Comparison of ENCODE assay signal across 8 mouse cellular contexts in the genomic region with DNA sequence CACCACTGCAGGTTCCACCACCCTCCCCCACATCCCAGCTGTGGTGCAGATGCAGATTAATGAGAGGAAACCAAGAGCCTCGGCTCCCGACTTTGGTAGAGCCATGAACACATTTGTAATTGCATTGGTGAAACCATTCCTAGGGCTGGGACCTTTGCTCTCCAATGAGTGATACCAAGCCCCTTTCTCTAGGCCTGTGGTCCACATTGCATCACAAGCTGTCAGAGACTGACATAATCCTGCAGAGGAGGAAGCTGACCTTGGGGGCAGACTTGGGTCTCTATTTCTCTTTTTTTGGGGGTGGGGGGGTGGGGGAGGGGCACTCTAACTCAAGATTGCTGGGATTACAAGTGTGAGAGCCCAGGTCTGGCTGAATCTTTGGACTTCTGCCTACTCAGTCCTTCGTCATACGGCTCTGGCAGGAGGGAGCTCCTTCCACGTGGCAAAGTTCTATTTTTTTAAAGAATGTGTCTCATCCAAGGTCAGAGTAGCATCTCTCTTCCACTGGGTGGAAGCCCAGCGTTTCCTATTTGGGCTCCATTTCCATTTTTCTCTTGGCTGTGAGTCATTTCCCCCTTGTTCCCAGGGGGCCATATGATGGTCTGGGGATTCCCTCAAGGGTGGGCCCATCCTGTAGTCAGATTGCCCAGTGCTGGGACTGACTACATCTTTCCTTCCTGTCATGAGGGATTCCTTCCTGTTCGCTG. TPM values are rescaled to one million over a fixed set of nuclear protein-coding genes. Genes with fewer than 3 reads are reported as not detected.
DNase-seq lines count a peak whose midpoint lies in the region; ATAC-seq and TF ChIP-seq lines count a peak whose summit lies in the region.

No protein-coding gene starts in this region.

- H3K4me3 ChIP-seq in gastrocnemius, adult 2 months = no peak overlapping the region
- H3K4me3 ChIP-seq in heart, embryonic 12.5 days = no peak overlapping the region
- no peak overlapping the region for H3K4me3 ChIP-seq in liver, embryonic 12.5 days
- H3K4me3 ChIP-seq in intestine, postnatal 0 days (ENCODE audit: low read depth, low read length) = no peak overlapping the region

- intact Hi-C loops in gastrocnemius, adult 2 months (cut with DNase I) = no loop called here
- intact Hi-C loops in left cerebral cortex, postnatal 14 days (cut with DNase I) = no loop called here

- peaks cover 31% of the 10 kb centered on the region for H3K4me1 ChIP-seq in heart, embryonic 12.5 days (replicated peaks)
- peaks cover 70% of the 10 kb centered on the region for H3K4me1 ChIP-seq in liver, embryonic 12.5 days
- H3K4me1 ChIP-seq in intestine, postnatal 0 days (replicated peaks; ENCODE audit: control insufficient read depth, insufficient read depth, low read length) = no peaks in the 10 kb centered on the region

- peak; percentile 29 for DNase-seq in gastrocnemius, postnatal 25 days
- no peak for DNase-seq in gastrocnemius, adult 2 months
- DNase-seq in retina, embryonic 14.5 days (ENCODE audit: low spot score) = peak; percentile 43
- DNase-seq in left cerebral cortex, postnatal 14 days (ENCODE audit: low spot score in 2 of 2) = no peak
- DNase-seq in spleen, postnatal 4 days (ENCODE audit: low spot score in 2 of 2) = no peak

- no peak for TF ChIP-seq CTCF in gastrocnemius, adult 2 months (IDR thresholded peaks at IDR 0.05)
- no peak for TF ChIP-seq CTCF in intestine, postnatal 0 days (IDR thresholded peaks at IDR 0.05; ENCODE audit: low read depth)

- H3K4me2 ChIP-seq in heart, embryonic 12.5 days = no peak overlapping the region
- H3K4me2 ChIP-seq in liver, embryonic 12.5 days = no peak overlapping the region
- no peak overlapping the region for H3K4me2 ChIP-seq in intestine, postnatal 0 days (replicated peaks; ENCODE audit: low read depth)

- 46% methylated on average over 7 of the region's 7 CpGs for whole genome bisulfite sequencing in heart, embryonic 12.5 days
- WGBS in liver, embryonic 12.5 days (ENCODE audit: insufficient replicate concordance) = 37% methylated on average over 7 of the region's 7 CpGs
- WGBS in intestine, postnatal 0 days = 54% methylated on average over 7 of the region's 7 CpGs

- peaks cover 8% of the 10 kb centered on the region for H3K36me3 ChIP-seq in heart, embryonic 12.5 days
- peaks cover 45% of the 10 kb centered on the region for H3K36me3 ChIP-seq in liver, embryonic 12.5 days
- no peaks in the 10 kb centered on the region; the same call in 1 of the 2 replicates for H3K36me3 ChIP-seq in intestine, postnatal 0 days (ENCODE audit: control insufficient read depth, insufficient read depth)

- no peak overlapping the region for H3K9ac ChIP-seq in heart, embryonic 12.5 days
- peak overlapping the region; percentile 12; the same call in 1 of the 2 replicates for H3K9ac ChIP-seq in liver, embryonic 12.5 days
- no peak overlapping the region for H3K9ac ChIP-seq in intestine, postnatal 0 days (ENCODE audit: low read depth, low read length)

- H3K27ac ChIP-seq in gastrocnemius, adult 2 months = no peak overlapping the region
- peak overlapping the region; percentile 8; the same call in 1 of the 2 replicates for H3K27ac ChIP-seq in heart, embryonic 12.5 days (ENCODE audit: poor library complexity, severe bottlenecking)
- peak overlapping the region; percentile 8 for H3K27ac ChIP-seq in liver, embryonic 12.5 days
- no peak overlapping the region for H3K27ac ChIP-seq in intestine, postnatal 0 days (ENCODE audit: low read depth, low read length)

- no peaks in the 10 kb centered on the region for H3K9me3 ChIP-seq in heart, embryonic 12.5 days (replicated peaks)
- no peaks in the 10 kb centered on the region for H3K9me3 ChIP-seq in liver, embryonic 12.5 days (replicated peaks)
- H3K9me3 ChIP-seq in intestine, postnatal 0 days (ENCODE audit: control insufficient read depth) = no peaks in the 10 kb centered on the region

- no peaks in the 10 kb centered on the region for H3K27me3 ChIP-seq in heart, embryonic 12.5 days (replicated peaks)
- H3K27me3 ChIP-seq in liver, embryonic 12.5 days (replicated peaks) = no peaks in the 10 kb centered on the region
- H3K27me3 ChIP-seq in intestine, postnatal 0 days (replicated peaks; ENCODE audit: control insufficient read depth, insufficient read depth, low read length) = no peaks in the 10 kb centered on the region

- peak; percentile 40; the same call in 1 of the 2 replicates for ATAC-seq in heart, embryonic 12.5 days (ENCODE audit: insufficient number of reproducible peaks, low FRiP score)
- ATAC-seq in liver, embryonic 12.5 days = peak; percentile 26; the same call in 1 of the 2 replicates
- ATAC-seq in intestine, postnatal 0 days = no peak

RNA-seq across cellular contexts. Expression of gene Agpat4, which starts 52.4 kb away (rescaled TPM):
- 1 to 10 TPM; 2.3 to 2.7 TPM for total RNA-seq in gastrocnemius, postnatal 25 days (2021)
- total RNA-seq in gastrocnemius, adult 2 months (2021) = 1 to 10 TPM; 2.0 to 3.0 TPM
- 20.3 and 21.1 TPM in 2 replicates for polyA plus RNA-seq in heart, embryonic 12.5 days (2016; fragmentation: Nextera tagmentation; extraction: Ambion mirVana)
- polyA plus RNA-seq in liver, embryonic 12.5 days (2016; fragmentation: Nextera tagmentation; extraction: Ambion mirVana) = 31.6 and 35.2 TPM in 2 replicates
- total RNA-seq in left cerebral cortex, postnatal 14 days (2021) = 10 to 100 TPM; 68.3 to 73.6 TPM
- polyA plus RNA-seq in intestine, postnatal 0 days (2015; fragmentation: Nextera tagmentation; extraction: Ambion mirVana) = 5.8 and 6.9 TPM in 2 replicates

Comparison
In these comparisons a context has a peak if more than half of its experiments do, and no peak if none do; other contexts are left out.
1. DNase-seq: peak in gastrocnemius, postnatal 25 days (single experiment) and retina, embryonic 14.5 days (single experiment); none in gastrocnemius, adult 2 months (single experiment), left cerebral cortex, postnatal 14 days (0 of 2) and spleen, postnatal 4 days (0 of 2).
2. H3K27ac ChIP-seq: peak in heart, embryonic 12.5 days (single experiment) and liver, embryonic 12.5 days (single experiment); none in gastrocnemius, adult 2 months (single experiment) and intestine, postnatal 0 days (single experiment).
3. RNA of gene Agpat4, which starts 52.4 kb away (total RNA-seq): 68.3 to 73.6 TPM in left cerebral cortex, postnatal 14 days; 2.0 to 3.0 TPM in gastrocnemius, adult 2 months and 2.3 to 2.7 TPM in gastrocnemius, postnatal 25 days; every median in the first group is over 10 times any median in the second.